Mouse (Mus musculus): ENCODE results near the gene Tph2.

- TF ChIP-seq CTCF (IDR thresholded peaks at IDR 0.05; ENCODE audit: low read depth) = no peak
- TF ChIP-seq EP300 (IDR thresholded peaks at IDR 0.05; ENCODE audit: low read depth) = no peak
Measured at GRCm38 (mm10) chr10:115233798-115234197, 49.0 kb upstream of the Tph2 start.

Measured in liver, embryonic 14.5 days (tissue).